Mouse (Mus musculus) spleen, postnatal 10 days (tissue): ENCODE results near the gene Sec24c.

Experiments
- DNase-seq, 2 experiments: peaks; one replicate each; pipeline ENCODE4 v3.0.0; 2021 to 2022; ENCODE audit warnings: low spot score in 2 of 2

Sec24c gene

DNA sequence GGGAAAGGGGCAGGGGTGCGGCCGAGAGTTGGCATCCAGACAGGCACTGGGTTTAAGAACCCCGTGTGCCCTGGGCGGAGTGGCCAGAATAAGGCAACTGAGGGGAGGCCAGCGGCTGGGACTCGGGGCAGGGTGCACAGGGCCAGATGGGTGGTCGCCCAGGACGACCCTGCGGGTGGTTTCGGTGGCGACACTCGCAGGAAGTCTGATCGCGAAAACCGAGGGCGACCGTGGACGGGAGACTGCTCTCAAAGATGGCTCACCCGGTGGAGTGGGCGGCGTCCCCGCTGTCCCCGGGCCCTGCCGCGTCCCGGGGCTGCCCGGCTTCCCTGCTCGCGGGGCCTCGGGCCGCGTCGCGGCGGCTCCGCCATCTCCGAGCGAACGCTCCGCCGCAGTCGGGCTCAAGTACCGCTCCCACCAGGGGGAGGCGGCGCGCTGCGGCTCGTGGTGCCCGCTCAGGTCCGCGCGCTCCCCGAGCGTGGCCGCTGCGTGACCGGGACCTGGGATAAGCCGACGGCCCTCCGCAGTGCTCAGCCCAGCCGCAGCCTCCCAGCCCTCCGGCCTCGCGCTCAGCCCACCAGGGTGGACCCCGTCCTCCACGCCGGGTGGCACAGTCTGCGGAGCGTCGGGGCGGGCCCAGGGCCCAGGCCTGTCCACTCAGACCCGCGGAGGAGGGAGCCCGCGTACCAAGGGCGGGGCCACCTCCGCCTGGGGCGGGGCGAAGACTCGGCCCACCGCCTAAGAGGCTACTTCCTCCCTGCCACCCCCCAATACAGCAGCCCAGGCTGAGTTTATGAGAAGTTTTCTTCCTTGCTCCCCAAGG is 60.1 kb downstream of the Sec24c start, which contains the start of gene Ndst2:
Gene Ndst2, minus strand, starts transcription at position 611 of the 823 bp plus-strand sequence.
- DNase-seq = peak; percentile 91 to 94

DNA sequence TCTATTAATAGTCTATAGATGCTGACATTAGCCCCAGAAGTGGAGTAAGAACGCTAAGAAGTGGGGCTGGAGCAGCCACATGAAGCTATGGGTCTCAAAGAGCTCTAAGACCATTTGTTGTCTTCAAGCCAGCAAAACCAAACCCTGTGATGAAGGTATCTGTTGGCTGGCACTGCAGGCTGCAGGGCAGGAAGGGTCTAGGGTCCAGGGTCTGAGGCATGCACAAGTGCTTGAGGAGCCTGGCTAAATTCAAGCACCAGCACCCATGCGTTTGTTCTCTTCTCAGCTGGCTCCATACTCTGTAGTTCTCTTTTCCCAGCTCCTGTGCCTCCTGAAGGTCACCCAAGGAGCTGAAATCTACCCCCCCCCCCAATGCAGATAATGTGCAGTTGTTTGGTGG is 60.9 kb downstream of the Sec24c start:
- DNase-seq = no peak

DNA sequence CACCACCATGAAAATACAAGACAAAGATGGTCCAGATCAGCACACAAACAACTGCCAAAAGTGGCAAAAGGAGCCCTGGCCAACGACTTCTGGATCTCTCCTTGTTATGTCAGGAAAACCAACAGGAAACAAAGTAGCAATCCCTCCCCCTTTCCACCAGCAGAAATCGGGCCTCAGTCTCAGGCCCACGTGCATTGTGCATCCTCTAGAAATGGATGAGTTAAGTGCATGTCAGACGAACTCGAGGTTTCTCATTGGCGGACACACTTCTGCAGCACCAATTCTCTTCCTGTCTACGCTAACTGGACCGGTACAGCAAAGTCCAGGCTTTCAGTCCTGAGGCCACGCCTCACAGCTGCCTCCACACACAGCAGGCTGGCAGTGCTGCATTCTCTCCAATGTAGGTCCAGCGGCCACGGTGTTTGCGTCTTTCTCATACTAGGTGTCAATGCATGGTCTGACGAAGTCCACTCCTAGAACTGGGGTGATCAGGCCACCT is 61.8 kb downstream of the Sec24c start:
- no peak for DNase-seq

DNA sequence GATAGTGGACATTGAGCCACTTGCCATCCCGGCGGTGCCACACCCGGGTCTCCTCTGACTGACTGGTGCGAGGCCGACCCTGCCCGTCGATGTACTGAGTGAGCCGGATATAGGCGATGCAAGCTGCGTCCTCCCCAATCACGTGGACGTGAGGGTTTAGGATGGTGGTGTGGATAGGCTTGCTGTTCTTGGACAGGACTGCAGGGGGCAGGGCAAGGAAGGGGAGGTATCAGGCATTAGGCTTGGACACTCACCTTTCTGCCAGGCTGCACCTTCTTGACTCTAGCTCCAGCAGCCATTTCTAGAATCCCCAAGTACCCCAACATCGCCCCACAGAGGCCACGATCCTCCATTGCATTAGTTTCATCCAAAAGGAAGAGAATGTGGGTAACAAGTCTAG is 63.2 kb downstream of the Sec24c start:
- peak; percentile 59 to 78 for DNase-seq

DNA sequence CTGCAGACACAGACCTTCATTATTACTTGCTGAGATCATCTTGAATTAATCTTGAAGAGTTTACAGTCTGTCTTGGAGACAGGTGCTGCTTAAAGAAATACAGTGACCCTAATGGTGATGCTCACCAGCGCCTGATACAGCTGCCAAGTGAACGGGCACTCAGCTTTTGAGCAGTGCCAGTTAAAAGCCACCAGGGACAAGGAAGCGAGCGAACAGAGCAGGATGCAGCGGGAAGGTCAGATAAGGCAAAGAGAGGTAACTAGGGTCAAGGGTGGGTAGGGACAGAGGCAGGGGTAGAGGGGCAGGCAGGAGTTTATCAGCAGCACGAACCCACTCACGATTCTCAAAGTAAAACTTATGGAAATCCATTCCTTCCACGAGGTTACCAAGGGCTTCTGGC is 64.4 kb downstream of the Sec24c start:
- DNase-seq = no peak

DNA sequence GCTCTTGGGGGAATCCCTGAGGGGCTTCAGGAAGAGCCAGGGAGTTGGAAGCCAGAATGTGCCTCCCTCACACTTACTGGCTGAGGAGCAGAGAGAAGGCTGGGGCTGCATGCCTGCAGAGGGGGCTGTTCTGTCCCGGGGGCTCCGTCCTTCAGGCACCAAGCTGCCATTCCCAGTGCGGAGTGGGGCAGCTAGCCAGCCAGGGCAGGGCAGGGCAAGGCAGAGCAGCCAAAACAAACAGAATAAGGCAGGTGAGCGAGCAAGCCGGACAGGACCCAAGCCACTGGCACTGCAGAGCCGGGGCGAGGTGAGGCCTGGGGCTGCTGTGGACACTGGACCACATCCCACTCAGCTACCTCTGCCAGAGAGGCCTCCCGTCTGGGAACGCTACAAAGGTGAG is 67.2 kb downstream of the Sec24c start:
- DNase-seq = no peak

DNA sequence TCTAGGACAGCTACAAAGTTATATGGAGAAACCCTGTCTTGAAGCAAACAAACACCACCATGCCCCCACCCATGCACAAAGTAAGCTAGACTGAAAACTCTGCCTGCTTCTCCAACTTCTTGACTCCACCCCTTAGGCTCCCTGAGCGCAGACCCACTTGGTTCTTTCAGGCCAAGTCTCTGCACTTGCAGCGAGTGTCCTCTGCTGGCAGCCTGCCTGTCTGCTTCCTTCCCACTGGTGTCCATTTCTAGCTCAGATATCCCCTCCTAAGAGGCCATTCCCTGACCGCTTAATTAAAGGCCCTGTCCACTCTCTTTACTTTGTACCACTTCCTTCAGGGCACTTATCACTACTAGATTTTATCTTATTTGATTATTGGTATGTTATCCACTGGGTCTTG is 69.5 kb downstream of the Sec24c start:
- DNase-seq = no peak
